Mouse (Mus musculus): ENCODE results near the gene Rffl. TPM values are rescaled to one million over a fixed set of nuclear protein-coding genes. Genes with fewer than 3 reads are reported as not detected.

Gene Rffl
- polyA plus RNA-seq, 1 experiment from 2014 or later = 3.9 TPM

Other genes with a start within 250 kb of the Rffl start
- 0.33 and 0.44 TPM in 2 replicates for gene Cct6b, start 106.9 kb downstream of the Rffl start, polyA plus RNA-seq (2014; fragmentation: Nextera tagmentation; extraction: Ambion mirVana)
- gene Zfp830, start 106.9 kb downstream of the Rffl start, polyA plus RNA-seq (2014; fragmentation: Nextera tagmentation; extraction: Ambion mirVana) = 29.0 and 31.3 TPM in 2 replicates
- gene Lig3, start 90.1 kb downstream of the Rffl start, polyA plus RNA-seq (2014; fragmentation: Nextera tagmentation; extraction: Ambion mirVana) = 25.4 and 33.8 TPM in 2 replicates
- 13.4 and 14.4 TPM in 2 replicates for gene Rad51d, start 19.4 kb upstream of the Rffl start, polyA plus RNA-seq (2014; fragmentation: Nextera tagmentation; extraction: Ambion mirVana)
- 0.82 and 1.1 TPM in 2 replicates for gene Fndc8, start 20.9 kb upstream of the Rffl start, polyA plus RNA-seq (2014; fragmentation: Nextera tagmentation; extraction: Ambion mirVana)
- gene Nle1, start 37.2 kb upstream of the Rffl start, polyA plus RNA-seq (2014; fragmentation: Nextera tagmentation; extraction: Ambion mirVana) = 21.6 and 24.7 TPM in 2 replicates
- gene Unc45b, start 39.3 kb upstream of the Rffl start, polyA plus RNA-seq (2014; fragmentation: Nextera tagmentation; extraction: Ambion mirVana) = 0.92 and 1.2 TPM in 2 replicates
- gene Slfn5, start 80.1 kb upstream of the Rffl start, polyA plus RNA-seq (2014; fragmentation: Nextera tagmentation; extraction: Ambion mirVana) = 1.0 and 1.5 TPM in 2 replicates
- 0.56 and 1.4 TPM in 2 replicates for gene Slfn9, start 120.6 kb upstream of the Rffl start, polyA plus RNA-seq (2014; fragmentation: Nextera tagmentation; extraction: Ambion mirVana)
- 0.07 TPM in 1 of 2 replicates, not detected in the other for gene Slfn8, start 149.6 kb upstream of the Rffl start, polyA plus RNA-seq (2014; fragmentation: Nextera tagmentation; extraction: Ambion mirVana)
- gene Slfn2, start 193.9 kb upstream of the Rffl start, polyA plus RNA-seq (2014; fragmentation: Nextera tagmentation; extraction: Ambion mirVana) = 0.24 and 1.2 TPM in 2 replicates
- gene Slfn1, start 245.6 kb upstream of the Rffl start, polyA plus RNA-seq (2014; fragmentation: Nextera tagmentation; extraction: Ambion mirVana) = not detected in 2 replicates